Mouse (Mus musculus): ENCODE results near the gene Skint5.
"Not testable (repeated sequence)": the region's sequence is repeated elsewhere in the genome, so short reads cannot be mapped to it uniquely, and the experiment has no call there.

Skint5 gene

GRCm38 (mm10) chr4:113999403-113999802 lies at the start of gene Skint5:
TSS of gene Skint5 (minus strand) at chr4:113999503.
- DNase-seq (ENCODE audit: low spot score) = no peak

DNA sequence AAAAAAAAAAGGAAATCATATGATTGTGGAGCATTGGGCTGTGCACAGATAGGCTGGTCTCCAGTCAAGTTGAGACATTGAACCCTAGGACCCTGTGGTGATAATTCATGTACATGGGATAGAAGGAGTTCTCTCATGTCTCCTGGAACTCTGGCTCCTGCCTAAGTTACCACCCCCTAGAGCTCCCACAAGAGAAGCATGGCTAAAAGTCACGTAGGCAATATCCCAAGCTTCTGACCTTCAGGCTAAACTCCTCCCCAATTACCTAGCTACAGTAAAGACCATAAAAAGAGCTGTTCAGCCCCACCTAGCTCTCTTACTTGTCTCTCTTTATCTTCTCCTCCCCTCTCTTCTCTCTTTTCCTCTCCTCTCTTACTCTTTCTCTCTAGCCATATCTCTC lies 42.0 kb downstream of the Skint5 start:
- no peak for DNase-seq (ENCODE audit: low spot score)

DNA sequence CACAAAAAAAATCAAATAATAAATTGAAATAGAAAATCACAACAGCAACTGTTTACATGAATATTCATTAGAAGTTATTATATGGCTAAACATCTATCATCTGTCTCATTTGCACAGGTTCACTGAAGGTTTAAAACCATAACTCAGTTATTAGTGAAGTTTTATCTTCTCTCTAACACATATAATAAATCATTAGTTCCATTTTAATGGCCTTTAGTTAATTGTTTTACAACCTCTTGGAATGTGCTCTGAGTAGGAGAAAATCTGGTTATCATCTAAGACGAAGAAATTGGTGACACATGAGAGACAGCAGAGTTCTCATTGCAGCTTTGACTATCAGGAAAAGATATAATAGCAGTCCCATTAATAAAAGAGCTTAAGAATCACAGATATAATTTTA lies 235.1 kb downstream of the Skint5 start:
- no peak for DNase-seq (ENCODE audit: low spot score)

- no peak for DNase-seq (ENCODE audit: low spot score)
These were observed 235.6 kb downstream of the Skint5 start for GRCm38 (mm10) chr4:113763684-113764083.

DNA sequence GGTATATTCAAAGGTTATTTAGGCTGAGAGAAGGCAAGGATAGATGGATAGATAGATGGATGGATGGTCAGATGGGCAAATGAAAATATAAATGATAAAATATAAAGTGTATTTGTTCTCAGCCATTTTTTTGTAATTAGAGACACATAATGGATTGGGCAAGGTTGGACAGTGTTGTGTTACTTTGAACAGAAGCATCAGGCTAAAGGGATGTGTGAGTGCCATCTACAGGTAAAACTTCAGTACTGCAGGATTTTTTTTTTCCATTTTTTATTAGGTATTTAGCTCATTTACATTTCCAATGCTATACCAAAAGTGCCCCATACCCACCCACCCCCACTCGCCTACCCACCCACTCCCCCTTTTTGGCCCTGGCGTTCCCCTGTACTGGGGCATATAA lies 551.1 kb downstream of the Skint5 start:
- not testable (repeated sequence) for DNase-seq (ENCODE audit: low spot score)

All from spleen, adult 12 weeks (tissue).